14 mouse cellular contexts compared by ENCODE assay signal in genomic region chr14:105744578-105744977, GRCm38 (mm10).
DNase-seq lines count a peak whose midpoint lies in the region; ATAC-seq and TF ChIP-seq lines count a peak whose summit lies in the region.
"Had no signal": no experiment of that assay in that cellular context is flagged by ENCODE, and none has a peak within 500 bp of the region (broad histone marks: within the 10 kb centered on the region; RNA-seq: fewer than 3 reads in every experiment).

No protein-coding gene starts in this region.

- peak overlapping the region; percentile 35 to 51; a peak in 3 of 4 replicates for H3K27ac ChIP-seq in heart, embryonic 14.5 days (replicated peaks in 1 of 2; ENCODE audit: control insufficient read depth in 1 of 2, insufficient read depth in 1 of 2, low read depth in 2 of 2, low read length in 2 of 2)
- no peak overlapping the region for H3K27ac ChIP-seq in kidney, postnatal 0 days
- peak overlapping the region; percentile 71 for H3K27ac ChIP-seq in testis, adult 2 months (ENCODE audit: control insufficient read depth, insufficient read depth, low read depth, low read length)
- H3K27ac ChIP-seq: forebrain, embryonic 12.5 days; midbrain, embryonic 12.5 days; neural tube, embryonic 13.5 days had no signal

- no peak for TF ChIP-seq POLR2A in testis, adult 2 months (IDR thresholded peaks at IDR 0.05; ENCODE audit: control insufficient read depth, low read depth, low read length)

- no peaks in the 10 kb centered on the region for H3K36me3 ChIP-seq in heart, embryonic 14.5 days (ENCODE audit: control insufficient read depth, insufficient read depth, low read length)
- H3K36me3 ChIP-seq in kidney, postnatal 0 days (ENCODE audit: insufficient read depth, low read length) = no peaks in the 10 kb centered on the region
- no peaks in the 10 kb centered on the region for H3K36me3 ChIP-seq in testis, adult 2 months (ENCODE audit: control insufficient read depth, insufficient read depth, low read length)
- H3K36me3 ChIP-seq: forebrain, embryonic 12.5 days; midbrain, embryonic 12.5 days; neural tube, embryonic 13.5 days had no signal

- no peak overlapping the region for H3K4me3 ChIP-seq in heart, embryonic 14.5 days (ENCODE audit: control insufficient read depth in 1 of 2, insufficient read depth in 1 of 2, low read depth in 1 of 2, low read length in 2 of 2)
- H3K4me3 ChIP-seq in kidney, postnatal 0 days (replicated peaks; ENCODE audit: low read depth, low read length) = no peak overlapping the region
- H3K4me3 ChIP-seq in testis, adult 2 months (ENCODE audit: control insufficient read depth, low read depth, low read length) = no peak overlapping the region
- H3K4me3 ChIP-seq: forebrain, embryonic 12.5 days; midbrain, embryonic 12.5 days; neural tube, embryonic 13.5 days had no signal

- no peaks in the 10 kb centered on the region for H3K27me3 ChIP-seq in heart, embryonic 14.5 days (ENCODE audit: control insufficient read depth, insufficient read depth, low read length)
- H3K27me3 ChIP-seq in kidney, postnatal 0 days (ENCODE audit: insufficient read depth, low read length) = no peaks in the 10 kb centered on the region
- H3K27me3 ChIP-seq in testis, adult 2 months (ENCODE audit: control insufficient read depth, insufficient read depth, low read length) = no peaks in the 10 kb centered on the region
- H3K27me3 ChIP-seq: forebrain, embryonic 12.5 days; midbrain, embryonic 12.5 days; neural tube, embryonic 13.5 days had no signal

- no peak for TF ChIP-seq CTCF in kidney, postnatal 0 days (IDR thresholded peaks at IDR 0.05; ENCODE audit: low read depth)
- no peak for TF ChIP-seq CTCF in testis, adult 2 months (IDR thresholded peaks at IDR 0.05; ENCODE audit: control insufficient read depth, insufficient read depth, insufficient replicate concordance, low read depth, low read length)

- 74% methylated on average over 2 of the region's 2 CpGs for WGBS in heart, embryonic 14.5 days
- 64% methylated on average over 2 of the region's 2 CpGs for WGBS in kidney, postnatal 0 days

- no peak for DNase-seq in heart, adult 11 months
- DNase-seq in kidney, postnatal 0 days (ENCODE audit: low spot score) = no peak
- DNase-seq in kidney, postnatal 25 days = no peak
- DNase-seq in testis, postnatal 14 days (ENCODE audit: low spot score) = no peak
- DNase-seq: cerebellum, adult 9-11 months; thymus, postnatal 4 days had no signal

- H3K9me3 ChIP-seq in heart, embryonic 14.5 days (ENCODE audit: control insufficient read depth, low read length) = no peaks in the 10 kb centered on the region
- H3K9me3 ChIP-seq in kidney, postnatal 0 days (replicated peaks; ENCODE audit: low read length) = no peaks in the 10 kb centered on the region
- H3K9me3 ChIP-seq: forebrain, embryonic 12.5 days; midbrain, embryonic 12.5 days; neural tube, embryonic 13.5 days had no signal

- H3K4me2 ChIP-seq in heart, embryonic 14.5 days (ENCODE audit: low read length) = no peak overlapping the region
- peak overlapping the region; percentile 13 for H3K4me2 ChIP-seq in kidney, postnatal 0 days (ENCODE audit: low read length)
- H3K4me2 ChIP-seq: forebrain, embryonic 12.5 days; midbrain, embryonic 12.5 days; neural tube, embryonic 13.5 days had no signal

- no peak for ATAC-seq in heart, embryonic 14.5 days (ENCODE audit: insufficient number of reproducible peaks, insufficient read depth, low FRiP score, low read depth)
- no peak for ATAC-seq in kidney, postnatal 0 days (replicated peaks; ENCODE audit: low FRiP score, low read depth)
- ATAC-seq in megakaryocyte-erythroid progenitor cell, adult 5-6 weeks (replicated peaks; ENCODE audit: low FRiP score, low TSS enrichment, poor library complexity, severe bottlenecking) = no peak
- ATAC-seq: hindbrain, embryonic 16.5 days; intestine, postnatal 0 days had no signal

- H3K4me1 ChIP-seq in heart, embryonic 14.5 days (ENCODE audit: control insufficient read depth in 2 of 2, insufficient read depth in 2 of 2, low read length in 2 of 2) = peaks cover 5 to 19% of the 10 kb centered on the region in 2 experiments; a peak in 2 of 4 replicates
- H3K4me1 ChIP-seq in kidney, postnatal 0 days (replicated peaks; ENCODE audit: insufficient read depth, low read length) = no peaks in the 10 kb centered on the region
- H3K4me1 ChIP-seq in testis, adult 2 months (ENCODE audit: control insufficient read depth, insufficient read depth, low read length) = peaks cover 3% of the 10 kb centered on the region
- H3K4me1 ChIP-seq: forebrain, embryonic 12.5 days; midbrain, embryonic 12.5 days; neural tube, embryonic 13.5 days had no signal

- H3K9ac ChIP-seq in heart, embryonic 14.5 days (ENCODE audit: low read length) = no peak overlapping the region
- H3K9ac ChIP-seq in kidney, postnatal 0 days (ENCODE audit: low read depth, low read length) = no peak overlapping the region
- H3K9ac ChIP-seq: forebrain, embryonic 12.5 days; midbrain, embryonic 12.5 days; neural tube, embryonic 13.5 days had no signal
